Mouse (Mus musculus) embryonic fibroblast, embryonic 13.5 days (primary cell): ENCODE data around the gene Gab2. TPM values are rescaled to one million over a fixed set of nuclear protein-coding genes. Genes with fewer than 3 reads are reported as not detected.

Experiments used
- H3K27ac ChIP-seq: 2 replicates; pipeline ENCODE4 v1.5.1; 2012; ENCODE audit warnings: low read length, control low read depth, inconsistent platforms; ENCODE audit not compliant: insufficient read depth
- H3K4me1 ChIP-seq: 2 replicates; pipeline ENCODE4 v1.6.1; 2011; ENCODE audit warnings: low read length; ENCODE audit not compliant: control insufficient read depth, insufficient read depth
- H3K4me3 ChIP-seq: 2 replicates; pipeline ENCODE4 v1.5.1; 2011; ENCODE audit warnings: mild to moderate bottlenecking, control low read depth, low read length; ENCODE audit not compliant: insufficient read depth
- CTCF ChIP-seq: IDR thresholded peaks from 2 replicates; pipeline ENCODE4 v1.5.1; 2011; ENCODE audit warnings: mild to moderate bottlenecking, control low read depth, low read length, moderate library complexity, borderline replicate concordance; ENCODE audit not compliant: insufficient read depth
- POLR2A ChIP-seq: IDR thresholded peaks from 2 replicates; pipeline ENCODE4 v1.6.1; 2011; ENCODE audit warnings: low read depth, mild to moderate bottlenecking, control low read depth, low read length, moderate library complexity
- polyA plus RNA-seq: library from polyadenylated mRNA; stranded (reverse); fragments of >200 nt; gene quantifications from 2 replicates; pipeline ENCODE4 v1.2.4, GENCODE M21; 2011; ENCODE audit warnings: low read depth; ENCODE audit not compliant: missing spikeins, insufficient read length

Gab2 gene
- polyA plus RNA-seq, result 11.5 and 13.3 TPM in 2 replicates

GRCm38 (mm10) chr7:97081242-97081958, at the start of gene Gab2:
Gab2 (plus strand) TSS chr7:97081586.
- H3K4me1 ChIP-seq, result no peaks in the 10 kb centered on the region
- TF ChIP-seq CTCF (no peak), POLR2A (peak; percentile 49)
- H3K4me3 ChIP-seq, result peak within 1 kb of the TSS; percentile 63
- peak within 1 kb of the TSS; percentile 82 for H3K27ac ChIP-seq

- no peak overlapping the region for H3K27ac ChIP-seq
- no peak overlapping the region for H3K4me3 ChIP-seq
- no peak for TF ChIP-seq CTCF
- TF ChIP-seq POLR2A, result no peak
- no peaks in the 10 kb centered on the region for H3K4me1 ChIP-seq
Observed at GRCm38 (mm10) chr7:97032412-97032811, 49.0 kb upstream of the Gab2 start.

GRCm38 (mm10) chr7:97039641-97040040, 41.7 kb upstream of the Gab2 start:
- TF ChIP-seq POLR2A (no peak), CTCF (no peak)
- H3K4me3 ChIP-seq, result no peak overlapping the region
- H3K4me1 ChIP-seq, result no peaks in the 10 kb centered on the region
- no peak overlapping the region for H3K27ac ChIP-seq

- Histone ChIP-seq H3K4me3 (no peak overlapping the region), H3K4me1 (no peaks in the 10 kb centered on the region), H3K27ac (no peak overlapping the region)
- no peak for TF ChIP-seq CTCF
Observed at GRCm38 (mm10) chr7:97041868-97042449, 39.4 kb upstream of the Gab2 start.

GRCm38 (mm10) chr7:97042981-97043380, 38.4 kb upstream of the Gab2 start:
- no peak overlapping the region for H3K27ac ChIP-seq
- TF ChIP-seq CTCF (no peak), POLR2A (no peak)
- H3K4me1 ChIP-seq, result no peaks in the 10 kb centered on the region

GRCm38 (mm10) chr7:97060966-97061365, 20.4 kb upstream of the Gab2 start:
- no peaks in the 10 kb centered on the region for H3K4me1 ChIP-seq
- no peak overlapping the region for H3K4me3 ChIP-seq
- no peak for TF ChIP-seq POLR2A
- no peak for TF ChIP-seq CTCF
- H3K27ac ChIP-seq, result no peak overlapping the region

More at GRCm38 (mm10) chr7:97042981-97043380, 38.4 kb upstream of the Gab2 start:
- no peak overlapping the region for H3K4me3 ChIP-seq

- TF ChIP-seq POLR2A, result no peak
- no peak for TF ChIP-seq CTCF
- Histone ChIP-seq H3K4me1 (no peaks in the 10 kb centered on the region), H3K27ac (no peak overlapping the region), H3K4me3 (no peak overlapping the region)
Observed at GRCm38 (mm10) chr7:97071512-97071911, 9.9 kb upstream of the Gab2 start.

- no peak for TF ChIP-seq POLR2A
- no peak for TF ChIP-seq CTCF
- no peak overlapping the region for H3K27ac ChIP-seq
- no peak overlapping the region for H3K4me3 ChIP-seq
- H3K4me1 ChIP-seq, result no peaks in the 10 kb centered on the region
Observed at GRCm38 (mm10) chr7:97072061-97072460, 9.3 kb upstream of the Gab2 start.

- Histone ChIP-seq H3K4me1 (no peaks in the 10 kb centered on the region), H3K27ac (no peak overlapping the region), H3K4me3 (no peak overlapping the region)
- TF ChIP-seq CTCF (no peak), POLR2A (no peak)
Observed at GRCm38 (mm10) chr7:97074974-97075373, 6.4 kb upstream of the Gab2 start.

- no peak overlapping the region for H3K4me3 ChIP-seq
- no peaks in the 10 kb centered on the region for H3K4me1 ChIP-seq
- TF ChIP-seq CTCF, result no peak
- TF ChIP-seq POLR2A, result no peak
- H3K27ac ChIP-seq, result no peak overlapping the region
Observed at GRCm38 (mm10) chr7:97076977-97077376, 4.4 kb upstream of the Gab2 start.

GRCm38 (mm10) chr7:97078685-97079084, 2.7 kb upstream of the Gab2 start:
- no peak for TF ChIP-seq CTCF
- TF ChIP-seq POLR2A, result no peak
- Histone ChIP-seq H3K27ac (no peak overlapping the region), H3K4me1 (no peaks in the 10 kb centered on the region), H3K4me3 (no peak overlapping the region)
